Mouse (Mus musculus) cerebellum, adult 2 months (tissue): ENCODE results near the gene Cfap43. TPM values are rescaled to one million over a fixed set of nuclear protein-coding genes. Genes with fewer than 3 reads are reported as not detected.

Experiments used
- DNase-seq, 2 experiments: peaks; one replicate each; pipeline ENCODE4 v3.0.0; 2021
- H3K27ac ChIP-seq: fragments of 200-500 bp; 2 replicates; pipeline ENCODE4 v1.5.1; 2012; ENCODE audit warnings: low read length, control low read depth, inconsistent platforms; ENCODE audit not compliant: insufficient read depth
- H3K27me3 ChIP-seq: fragments of 200-500 bp; 2 replicates; pipeline ENCODE4 v1.6.1; 2012; ENCODE audit warnings: inconsistent platforms, mild to moderate bottlenecking, low read length, moderate library complexity; ENCODE audit not compliant: control insufficient read depth, insufficient read depth
- H3K4me1 ChIP-seq: fragments of 200-500 bp; 2 replicates; pipeline ENCODE4 v1.6.1; 2011; ENCODE audit warnings: low read length; ENCODE audit not compliant: control insufficient read depth, insufficient read depth
- H3K4me3 ChIP-seq: fragments of 200-500 bp; replicated peaks from 2 replicates; pipeline ENCODE3; 2011; ENCODE audit warnings: mild to moderate bottlenecking, low read depth, low read length, control low read depth; ENCODE audit not compliant: insufficient read depth
- CTCF ChIP-seq: fragments of 200-500 bp; IDR thresholded peaks from 2 replicates; pipeline ENCODE4 v1.5.1; 2011; ENCODE audit warnings: low read depth, mild to moderate bottlenecking, control low read depth, low read length, moderate library complexity, borderline replicate concordance; ENCODE audit not compliant: insufficient read depth
- POLR2A ChIP-seq: fragments of 200-500 bp; IDR thresholded peaks from 2 replicates; pipeline ENCODE4 v1.6.1; 2011; ENCODE audit warnings: low read length, control low read depth, borderline replicate concordance; ENCODE audit not compliant: insufficient read depth
- WGBS: fragments of 180-500 bp; shearing (Covaris S2); methylation state at CpG from one replicate; pipeline ENCODE4 v1.1.7; 2018; 5-methylcytosine and 5-hydroxymethylcytosine counted together
- polyA plus RNA-seq: library from polyadenylated mRNA; depleted of rRNA; stranded (reverse); fragments of >200 nt; gene quantifications from 2 replicates; pipeline ENCODE4 v1.2.3, GENCODE M21; 2012

Gene Cfap43
- polyA plus RNA-seq, 1 experiment: 1.00 TPM

- TF ChIP-seq CTCF (no peak), POLR2A (no peak)
- WGBS: 86% methylated on average over 7 of the region's 7 CpGs
- no peak for DNase-seq
- H3K4me1 ChIP-seq: no peaks in the 10 kb centered on the region; the same call in 1 of the 2 replicates
- no peaks in the 10 kb centered on the region for H3K27me3 ChIP-seq
- no peak overlapping the region for H3K4me3 ChIP-seq
- H3K27ac ChIP-seq: no peak overlapping the region
Measured at GRCm38 (mm10) chr19:47864721-47865120, 54.4 kb downstream of the Cfap43 start.

GRCm38 (mm10) chr19:47864051-47864450 is 55.0 kb downstream of the Cfap43 start:
- TF ChIP-seq CTCF (no peak), POLR2A (no peak)
- Histone ChIP-seq H3K27ac (no peak overlapping the region), H3K27me3 (no peaks in the 10 kb centered on the region), H3K4me1 (no peaks in the 10 kb centered on the region; the same call in 1 of the 2 replicates), H3K4me3 (no peak overlapping the region)
- WGBS: 96% methylated on average over 9 of the region's 9 CpGs
- no peak for DNase-seq

- 92% methylated on average over 3 of the region's 3 CpGs for WGBS
- no peaks in the 10 kb centered on the region for H3K27me3 ChIP-seq
- no peak overlapping the region for H3K27ac ChIP-seq
- TF ChIP-seq POLR2A: no peak
- no peaks in the 10 kb centered on the region; the same call in 1 of the 2 replicates for H3K4me1 ChIP-seq
- DNase-seq: no peak
- H3K4me3 ChIP-seq: no peak overlapping the region
Measured at GRCm38 (mm10) chr19:47862581-47862980, 56.5 kb downstream of the Cfap43 start.

- H3K4me3 ChIP-seq: no peak overlapping the region
- H3K27me3 ChIP-seq: no peaks in the 10 kb centered on the region
- no peak overlapping the region for H3K27ac ChIP-seq
- TF ChIP-seq POLR2A (no peak), CTCF (no peak)
- no peak for DNase-seq
- WGBS: 96% methylated on average over 8 of the region's 8 CpGs
- H3K4me1 ChIP-seq: no peaks in the 10 kb centered on the region
Measured at GRCm38 (mm10) chr19:47859180-47859579, 59.9 kb downstream of the Cfap43 start.

GRCm38 (mm10) chr19:47857957-47858942 is 60.8 kb downstream of the Cfap43 start:
- DNase-seq: no peak
- WGBS: 61% methylated on average over 18 of the region's 18 CpGs
- H3K27me3 ChIP-seq: no peaks in the 10 kb centered on the region
- no peak overlapping the region for H3K27ac ChIP-seq
- no peaks in the 10 kb centered on the region for H3K4me1 ChIP-seq
- H3K4me3 ChIP-seq: no peak overlapping the region
- TF ChIP-seq POLR2A (no peak), CTCF (no peak)

- Histone ChIP-seq H3K27me3 (no peaks in the 10 kb centered on the region), H3K4me1 (no peaks in the 10 kb centered on the region), H3K4me3 (peak within 1 kb of the TSS; percentile 71), H3K27ac (no peak within 1 kb of the TSS)
- TF ChIP-seq POLR2A (peak; percentile 80), CTCF (no peak)
- WGBS: 2% methylated on average over 60 of the region's 60 CpGs
- peak; percentile 88 to 91 for DNase-seq
Measured at GRCm38 (mm10) chr19:47854796-47855783, 64.0 kb downstream of the Cfap43 start, which contains the start of gene Gsto1. Gsto1 (plus strand) TSS chr19:47854970.

GRCm38 (mm10) chr19:47853951-47854795 is 64.9 kb downstream of the Cfap43 start:
- no peak for DNase-seq
- Histone ChIP-seq H3K27me3 (no peaks in the 10 kb centered on the region), H3K27ac (no peak overlapping the region), H3K4me3 (peak overlapping the region; percentile 71), H3K4me1 (no peaks in the 10 kb centered on the region)
- 12% methylated on average over 13 of the region's 13 CpGs for WGBS
- no peak for TF ChIP-seq POLR2A
- TF ChIP-seq CTCF: peak; percentile 24; the same call in 1 of the 2 replicates
